Mouse (Mus musculus) mouse trophoblast stem cell (cell line): Measurements from ENCODE around the gene Olfr1457.

Source experiments
- in situ Hi-C, 2 experiments: fragments of 300-500 bp; cut with MseI, MboI; formaldehyde crosslinking; loops; 2 replicates in 1 of 2; 3 replicates in 1 of 2; pipeline ENCODE4 v1.15.1; 2025

Gene Olfr1457

DNA sequence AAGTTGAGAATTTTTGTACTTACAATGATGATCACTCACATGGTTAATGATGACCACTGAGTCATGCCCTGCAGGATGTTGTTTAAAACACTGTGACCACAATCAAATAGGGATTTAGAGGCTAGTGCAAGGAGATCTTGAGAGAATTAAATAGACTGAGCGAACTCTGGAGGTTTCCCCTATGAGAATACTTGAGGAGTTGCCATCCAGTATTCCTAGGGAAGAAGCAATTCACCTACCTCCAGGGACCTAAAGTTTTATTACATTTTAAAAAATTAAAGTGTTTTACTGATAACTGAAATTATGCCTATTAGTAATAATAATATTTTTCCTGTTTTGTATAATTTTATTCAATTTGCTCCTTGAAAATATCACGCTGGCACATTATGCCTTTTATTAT is at the start of gene Olfr1457:
Olfr1457 (minus strand) TSS at position 101 of the 400 bp plus-strand sequence.
- in situ Hi-C loops = no loop called here

- in situ Hi-C loops = no loop called here
Measured at GRCm38 (mm10) chr19:13106675-13107074, 9.0 kb upstream of the Olfr1457 start, which contains the start of gene Olfr1458. TSS of gene Olfr1458 (minus strand) at chr19:13106775.

DNA sequence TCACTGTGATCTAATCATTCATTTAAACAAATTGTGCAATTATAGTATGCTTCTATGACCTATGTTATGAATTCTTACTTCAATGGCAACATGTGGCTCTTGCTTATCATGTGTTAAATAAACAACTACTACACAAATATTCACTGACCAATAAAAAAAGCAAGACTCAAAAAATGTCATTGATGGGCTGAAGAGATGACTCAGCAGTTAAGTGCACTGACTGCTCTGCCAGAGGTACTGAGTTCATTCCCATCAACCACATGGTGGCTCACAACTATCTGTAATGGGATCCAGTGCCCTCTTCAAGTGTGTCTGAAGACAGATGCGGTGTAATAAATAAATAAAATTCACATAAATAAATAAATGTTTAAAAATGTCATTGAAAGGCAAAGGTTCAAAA is 3.8 kb downstream of the Olfr1457 start:
- in situ Hi-C loops = no loop called here

- in situ Hi-C loops = no loop called here
Measured at GRCm38 (mm10) chr19:13060310-13060709, 37.4 kb downstream of the Olfr1457 start, which contains the start of gene Olfr1454. TSS of gene Olfr1454 (plus strand) at chr19:13060610.
